Mouse (Mus musculus) forebrain, embryonic 16.5 days (tissue): ENCODE measurements around the gene Samd4. TPM values are rescaled to one million over a fixed set of nuclear protein-coding genes. Genes with fewer than 3 reads are reported as not detected.

ENCODE experiments used
- ATAC-seq: fragments of 200-750 bp; cut with Nextera tagmentation; 2 replicates; pipeline ENCODE4 v1.8.0; 2017; ENCODE audit warnings: mild to moderate bottlenecking, moderate library complexity
- H3K27ac ChIP-seq: fragments of 300-500 bp; sonication (generic); 2 replicates; pipeline ENCODE4 v1.5.1; 2014; ENCODE audit warnings: low read length, control low read depth
- H3K27me3 ChIP-seq: fragments of 300-500 bp; sonication (generic); replicated peaks from 2 replicates; pipeline ENCODE4 v1.6.1; 2014; ENCODE audit warnings: low read length; ENCODE audit not compliant: control insufficient read depth, insufficient read depth
- H3K36me3 ChIP-seq: fragments of 300-500 bp; sonication (generic); 2 replicates; pipeline ENCODE4 v1.6.1; 2014; ENCODE audit not compliant: control insufficient read depth, insufficient read depth
- H3K4me1 ChIP-seq: fragments of 300-500 bp; sonication (generic); replicated peaks from 2 replicates; pipeline ENCODE4 v1.6.1; 2014; ENCODE audit warnings: low read length; ENCODE audit not compliant: control insufficient read depth, insufficient read depth
- H3K4me2 ChIP-seq: fragments of 300-500 bp; sonication (generic); 2 replicates; pipeline ENCODE4 v1.6.1; 2014; ENCODE audit warnings: mild to moderate bottlenecking, low read length, control low read depth
- H3K4me3 ChIP-seq: fragments of 300-500 bp; sonication (generic); replicated peaks from 2 replicates; pipeline ENCODE4 v1.5.1; 2014; ENCODE audit warnings: mild to moderate bottlenecking, low read length, control low read depth
- H3K9ac ChIP-seq: fragments of 300-500 bp; sonication (generic); replicated peaks from 2 replicates; pipeline ENCODE4 v1.6.1; 2014; ENCODE audit warnings: low read depth, low read length, control low read depth
- H3K9me3 ChIP-seq: fragments of 300-500 bp; sonication (generic); 2 replicates; pipeline ENCODE4 v1.6.1; 2016; ENCODE audit warnings: low read length; ENCODE audit not compliant: control insufficient read depth
- WGBS: fragments of 180-500 bp; shearing (Covaris S2); extraction: QIAGEN DNeasy Blood & Tissue Kit; methylation state at CpG from one replicate; pipeline ENCODE4 v1.1.7; 2014; 5-methylcytosine and 5-hydroxymethylcytosine counted together
- polyA plus RNA-seq: library from polyadenylated mRNA; unstranded; fragments of >200 nt; fragmentation: Nextera tagmentation; extraction: Ambion mirVana; gene quantifications from 2 replicates; pipeline ENCODE4 v1.2.1, GENCODE M21; 2015

The Samd4 gene
- polyA plus RNA-seq, 1 experiment from 2014 or later: 6.6 TPM

DNA sequence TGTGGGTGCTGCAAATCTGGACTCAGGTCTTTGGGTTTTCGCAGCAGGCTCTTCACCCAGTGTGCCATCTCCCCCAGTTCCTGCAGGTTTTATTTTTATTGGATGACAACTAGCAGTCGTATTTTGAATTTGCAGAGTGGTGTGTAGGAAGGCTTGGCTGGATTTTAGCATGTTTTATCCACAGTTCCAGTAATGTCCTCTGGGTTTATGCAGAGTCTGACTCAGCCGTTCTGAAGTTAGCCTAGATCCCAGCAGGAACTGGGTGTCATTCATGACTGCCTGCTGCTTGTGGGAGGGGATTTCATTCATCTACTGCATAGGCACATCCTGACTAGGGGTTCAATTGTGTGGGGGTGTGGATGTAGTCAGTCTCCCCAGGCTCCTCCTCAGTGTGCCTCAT lies 16.0 kb downstream of the Samd4 start:
- Histone ChIP-seq H3K36me3 (no peaks in the 10 kb centered on the region), H3K27me3 (no peaks in the 10 kb centered on the region), H3K9ac (no peak overlapping the region), H3K27ac (no peak overlapping the region), H3K4me1 (no peaks in the 10 kb centered on the region), H3K4me2 (no peak overlapping the region), H3K9me3 (no peaks in the 10 kb centered on the region), H3K4me3 (no peak overlapping the region)
- ATAC-seq: no peak
- WGBS: 70% methylated on average over 3 of the region's 3 CpGs

DNA sequence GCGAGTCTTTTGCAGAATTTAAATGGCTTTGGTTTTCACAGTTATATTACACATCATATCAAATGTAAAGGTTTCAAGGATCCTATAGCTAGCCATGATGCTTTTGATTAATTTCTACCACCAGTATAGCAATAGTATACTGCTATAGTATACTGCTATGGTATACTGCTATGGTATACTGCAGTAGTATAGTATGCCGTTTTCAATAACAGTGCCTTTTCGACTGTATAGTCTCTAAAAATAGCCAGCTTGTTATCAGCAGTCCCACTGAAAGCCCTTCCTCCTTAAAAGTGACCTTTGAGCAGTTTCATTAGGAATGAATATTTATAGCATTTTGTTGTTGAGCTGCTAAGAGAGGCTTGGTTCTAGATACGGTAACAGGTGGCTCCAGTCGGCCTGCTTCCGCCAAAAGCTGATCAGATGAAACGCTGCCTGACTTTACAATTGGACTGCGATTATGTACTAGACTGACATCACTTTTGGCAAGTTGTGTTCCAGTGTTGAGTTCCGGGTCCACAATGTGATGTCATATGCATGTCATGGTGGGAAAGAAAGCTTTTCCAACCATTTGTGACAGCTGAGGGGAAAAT lies 19.9 kb downstream of the Samd4 start:
- no peaks in the 10 kb centered on the region for H3K9me3 ChIP-seq
- H3K4me1 ChIP-seq: no peaks in the 10 kb centered on the region
- no peak overlapping the region for H3K4me3 ChIP-seq
- 90% methylated on average over 9 of the region's 9 CpGs for WGBS
- no peak overlapping the region for H3K4me2 ChIP-seq
- ATAC-seq: no peak
- no peaks in the 10 kb centered on the region for H3K27me3 ChIP-seq
- H3K27ac ChIP-seq: no peak overlapping the region
- no peaks in the 10 kb centered on the region for H3K36me3 ChIP-seq
- no peak overlapping the region for H3K9ac ChIP-seq

DNA sequence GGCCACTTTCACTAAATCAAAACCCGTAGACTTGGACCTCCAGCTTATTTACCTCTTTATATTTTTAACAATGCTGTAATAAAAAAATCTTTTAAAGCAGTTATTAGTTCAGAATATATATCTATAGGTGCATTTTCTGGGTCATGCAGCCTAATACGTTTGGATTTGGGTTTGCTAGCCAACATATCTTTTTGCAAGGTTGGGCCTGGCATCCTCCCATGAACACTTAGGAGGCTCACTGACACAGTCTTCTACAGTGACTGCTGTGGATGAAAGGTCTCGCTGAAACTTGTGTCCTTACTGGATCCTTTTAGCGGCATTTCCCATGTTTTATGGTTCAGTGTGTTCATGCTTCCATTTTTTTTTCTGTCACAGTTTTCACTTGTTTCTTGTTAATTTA lies 21.6 kb downstream of the Samd4 start:
- Histone ChIP-seq H3K4me2 (no peak overlapping the region), H3K4me1 (no peaks in the 10 kb centered on the region), H3K27me3 (no peaks in the 10 kb centered on the region), H3K9ac (no peak overlapping the region), H3K4me3 (no peak overlapping the region), H3K36me3 (no peaks in the 10 kb centered on the region), H3K9me3 (no peaks in the 10 kb centered on the region), H3K27ac (no peak overlapping the region)
- 93% methylated on average over 4 of the region's 4 CpGs for WGBS
- no peak for ATAC-seq

DNA sequence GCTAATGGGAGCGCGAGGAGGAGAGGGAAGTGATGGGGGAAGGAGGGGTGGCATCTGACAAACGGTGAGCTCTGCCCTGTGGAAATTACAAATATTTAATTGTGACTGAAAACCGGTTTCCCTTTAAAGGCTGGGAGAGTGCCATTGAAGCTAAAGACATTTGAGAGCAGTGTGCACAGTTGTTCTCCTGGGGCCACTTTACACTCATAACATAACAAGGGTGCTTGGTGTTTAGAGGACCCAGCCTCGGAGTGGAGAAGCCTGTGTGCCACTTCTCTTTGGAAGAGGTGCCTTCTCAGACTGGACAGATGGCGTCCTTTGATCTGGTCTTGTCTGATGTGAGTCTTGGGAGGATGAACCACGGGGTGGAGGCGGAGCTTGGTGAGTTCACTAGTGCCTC lies 26.2 kb downstream of the Samd4 start:
- no peak overlapping the region for H3K27ac ChIP-seq
- no peak overlapping the region for H3K4me3 ChIP-seq
- H3K36me3 ChIP-seq: no peaks in the 10 kb centered on the region
- no peak for ATAC-seq
- no peaks in the 10 kb centered on the region for H3K27me3 ChIP-seq
- H3K4me2 ChIP-seq: no peak overlapping the region
- 84% methylated on average over 8 of the region's 8 CpGs for WGBS
- no peaks in the 10 kb centered on the region for H3K9me3 ChIP-seq
- no peak overlapping the region for H3K9ac ChIP-seq
- no peaks in the 10 kb centered on the region for H3K4me1 ChIP-seq

DNA sequence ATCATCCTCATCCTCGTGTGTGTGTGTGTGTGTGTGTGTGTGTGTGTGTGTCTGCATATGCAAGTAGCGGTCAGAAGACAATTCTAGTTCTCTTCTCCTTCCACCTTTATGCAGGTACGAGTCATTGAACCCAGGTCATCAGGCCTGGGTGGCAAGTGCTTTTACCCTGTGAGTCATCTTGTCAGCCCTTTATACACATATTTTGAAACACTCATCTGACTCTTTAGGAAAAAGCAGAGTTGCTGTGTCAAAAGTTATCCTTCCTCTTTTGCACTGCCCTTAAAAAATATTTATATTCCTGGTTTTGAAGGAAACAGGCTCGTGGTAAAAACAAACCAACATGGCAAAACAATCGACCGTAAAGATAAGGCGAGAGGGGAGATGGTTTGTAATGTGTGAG lies 29.8 kb downstream of the Samd4 start:
- H3K4me3 ChIP-seq: no peak overlapping the region
- 91% methylated on average over 7 of the region's 7 CpGs for WGBS
- H3K4me2 ChIP-seq: no peak overlapping the region
- no peak overlapping the region for H3K27ac ChIP-seq
- ATAC-seq: no peak
- no peaks in the 10 kb centered on the region for H3K27me3 ChIP-seq
- no peaks in the 10 kb centered on the region for H3K9me3 ChIP-seq
- peaks cover 10% of the 10 kb centered on the region for H3K4me1 ChIP-seq
- no peaks in the 10 kb centered on the region for H3K36me3 ChIP-seq
- no peak overlapping the region for H3K9ac ChIP-seq

DNA sequence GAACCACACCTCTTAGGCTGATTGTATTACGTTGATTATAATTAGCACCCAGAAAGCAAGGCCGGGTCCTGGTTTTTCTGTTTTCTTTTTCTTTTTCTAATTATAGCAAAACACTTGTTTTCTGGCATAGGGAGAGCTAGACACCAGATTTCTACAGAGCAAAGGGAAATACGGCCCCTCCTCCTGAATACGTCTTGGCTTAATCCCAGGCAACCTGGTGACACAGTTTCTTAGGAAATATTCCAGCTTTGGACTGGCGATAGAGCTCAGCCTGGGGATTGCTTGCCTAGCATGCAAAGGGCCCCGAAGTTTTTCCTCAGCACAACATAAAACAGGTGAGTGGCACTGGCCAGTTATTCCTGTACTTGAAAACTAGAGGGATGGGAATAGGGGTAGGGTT lies 31.7 kb downstream of the Samd4 start:
- peak; percentile 40; the same call in 1 of the 2 replicates for ATAC-seq
- Histone ChIP-seq H3K9ac (no peak overlapping the region), H3K27ac (no peak overlapping the region), H3K9me3 (no peaks in the 10 kb centered on the region), H3K4me3 (no peak overlapping the region), H3K4me1 (peaks cover 10% of the 10 kb centered on the region), H3K36me3 (no peaks in the 10 kb centered on the region), H3K27me3 (no peaks in the 10 kb centered on the region), H3K4me2 (no peak overlapping the region)
- WGBS: 36% methylated on average over 6 of the region's 6 CpGs

DNA sequence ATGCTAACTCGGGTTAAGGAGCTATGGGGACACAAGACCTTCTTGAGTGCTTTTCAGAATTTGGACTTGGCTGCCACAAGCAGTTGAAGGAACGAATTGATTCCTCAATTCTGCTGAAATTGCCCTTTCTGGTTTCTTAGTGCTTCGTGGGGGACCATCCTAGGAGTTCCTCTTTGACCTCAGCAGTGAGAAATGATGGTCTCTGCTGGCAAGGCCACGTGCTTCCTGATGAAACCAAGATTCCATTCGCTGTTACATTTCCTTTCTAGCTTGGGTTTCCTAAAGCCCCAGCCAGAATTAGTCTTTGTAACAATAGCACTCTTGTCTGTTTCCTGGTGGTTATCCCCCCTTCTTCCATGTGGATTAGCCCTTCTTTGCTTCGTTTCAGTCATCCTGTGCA lies 32.9 kb downstream of the Samd4 start:
- ATAC-seq: no peak
- no peak overlapping the region for H3K4me2 ChIP-seq
- WGBS: 77% methylated on average over 6 of the region's 6 CpGs

DNA sequence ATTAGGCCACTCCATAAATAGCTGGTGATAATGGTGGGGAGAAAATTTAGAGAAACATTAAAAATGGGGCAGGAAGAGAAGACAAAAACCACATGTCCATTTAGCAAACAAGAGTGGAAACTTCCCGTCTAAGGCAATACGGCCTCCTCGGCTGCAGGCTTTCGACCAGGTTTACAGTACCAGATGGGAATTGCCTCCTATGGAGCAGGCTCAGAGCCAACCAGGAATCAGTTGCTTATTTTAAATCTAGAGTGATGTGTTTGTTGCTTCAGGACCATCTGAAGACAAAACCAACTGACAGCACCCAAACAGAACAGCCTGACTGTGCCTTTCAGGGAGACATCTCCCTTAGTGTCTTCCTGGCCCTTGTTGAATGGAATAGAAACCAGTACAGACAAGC lies 33.9 kb downstream of the Samd4 start:
- Histone ChIP-seq H3K4me3 (no peak overlapping the region), H3K4me2 (no peak overlapping the region), H3K27me3 (no peaks in the 10 kb centered on the region), H3K27ac (no peak overlapping the region), H3K4me1 (peaks cover 12% of the 10 kb centered on the region), H3K9ac (no peak overlapping the region), H3K36me3 (no peaks in the 10 kb centered on the region), H3K9me3 (no peaks in the 10 kb centered on the region)
- 56% methylated on average over 4 of the region's 4 CpGs for WGBS
- 0 out of 2 replicates have a peak, but pooled peaks have one; percentile 15 for ATAC-seq

More for the DNA sequence above, 32.9 kb downstream of the Samd4 start:
- Histone ChIP-seq H3K4me1 (peaks cover 11% of the 10 kb centered on the region), H3K36me3 (no peaks in the 10 kb centered on the region), H3K9ac (no peak overlapping the region), H3K27me3 (no peaks in the 10 kb centered on the region), H3K27ac (no peak overlapping the region), H3K4me3 (no peak overlapping the region), H3K9me3 (no peaks in the 10 kb centered on the region)

DNA sequence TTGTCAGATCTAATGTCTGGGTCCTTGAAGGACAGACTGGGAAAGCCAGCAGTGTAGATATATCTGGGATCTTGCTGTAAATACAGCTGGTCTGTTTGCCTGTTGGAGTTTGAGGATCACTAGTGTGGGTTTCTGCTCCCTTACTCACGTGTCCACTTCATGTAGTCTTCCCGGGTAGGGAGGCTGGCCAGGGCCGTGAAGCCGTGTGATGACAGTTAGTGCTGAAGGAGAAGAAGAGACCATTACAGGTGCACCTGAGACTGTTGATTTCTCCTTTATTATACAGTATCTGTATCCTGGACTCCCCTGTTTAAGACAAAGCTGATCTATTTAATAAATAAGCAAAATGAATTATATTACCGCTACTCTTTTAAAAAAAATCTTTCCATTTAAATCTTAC lies 34.5 kb downstream of the Samd4 start:
- 95% methylated on average over 5 of the region's 5 CpGs for WGBS
- Histone ChIP-seq H3K9ac (no peak overlapping the region), H3K36me3 (no peaks in the 10 kb centered on the region), H3K9me3 (no peaks in the 10 kb centered on the region), H3K27me3 (no peaks in the 10 kb centered on the region), H3K4me2 (no peak overlapping the region), H3K4me1 (peaks cover 12% of the 10 kb centered on the region), H3K4me3 (no peak overlapping the region), H3K27ac (no peak overlapping the region)
- ATAC-seq: no peak

DNA sequence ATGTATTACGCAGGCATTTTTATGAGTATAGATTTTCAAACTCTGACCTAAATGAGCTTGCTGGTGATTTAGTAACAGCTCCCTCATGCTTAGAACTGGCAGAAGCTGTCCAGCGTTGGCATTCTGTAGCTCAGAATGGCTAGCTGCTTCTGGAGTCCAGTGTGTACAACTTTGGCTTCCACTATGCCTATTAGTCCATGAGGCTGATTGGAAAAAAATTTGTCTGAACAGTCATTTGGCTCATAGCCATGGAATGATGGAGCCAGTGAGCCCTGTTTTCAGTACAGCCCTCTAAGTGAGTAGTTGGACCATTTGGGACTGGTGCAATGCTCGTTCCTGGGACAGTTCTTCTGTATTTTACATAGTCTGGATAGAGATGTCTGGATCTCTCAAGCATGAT lies 34.9 kb downstream of the Samd4 start:
- no peaks in the 10 kb centered on the region for H3K36me3 ChIP-seq
- 82% methylated on average over 3 of the region's 3 CpGs for WGBS
- peaks cover 12% of the 10 kb centered on the region for H3K4me1 ChIP-seq
- no peak overlapping the region for H3K9ac ChIP-seq
- no peak for ATAC-seq
- H3K27me3 ChIP-seq: no peaks in the 10 kb centered on the region
- H3K4me2 ChIP-seq: no peak overlapping the region
- H3K27ac ChIP-seq: no peak overlapping the region
- no peaks in the 10 kb centered on the region for H3K9me3 ChIP-seq
- no peak overlapping the region for H3K4me3 ChIP-seq
